Mouse (Mus musculus): ENCODE results near the gene Fabp1.

The Fabp1 gene

GRCm38 (mm10) chr6:71199612-71200011, at the start of gene Fabp1:
TSS of gene Fabp1 (plus strand) at chr6:71199827.
- no peak for DNase-seq (ENCODE audit: low spot score)

- DNase-seq (ENCODE audit: low spot score) = no peak
These were observed 48.5 kb upstream of the Fabp1 start for GRCm38 (mm10) chr6:71151098-71151497.

DNA sequence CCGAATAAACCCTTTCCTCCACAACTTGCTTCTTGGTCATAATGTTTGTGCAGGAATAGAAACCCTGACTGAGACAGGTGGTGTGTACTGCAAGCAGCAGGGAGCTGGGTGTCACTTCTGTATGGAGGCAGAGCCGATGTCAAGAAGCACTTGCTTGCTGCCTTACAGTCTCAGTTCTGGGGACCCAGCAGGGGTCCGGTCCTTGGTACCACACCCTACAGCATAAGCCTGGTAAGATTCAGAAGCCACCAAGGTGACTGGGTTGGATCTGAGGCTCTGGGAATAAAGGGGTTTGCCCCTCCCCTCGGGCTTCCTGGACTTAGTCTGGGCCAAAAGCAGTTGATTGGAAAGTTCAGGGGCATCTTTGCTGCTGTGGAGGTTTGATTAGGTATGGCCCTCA, 46.1 kb upstream of the Fabp1 start:
- no peak for DNase-seq (ENCODE audit: low spot score)

GRCm38 (mm10) chr6:71154861-71155260, 44.8 kb upstream of the Fabp1 start:
- DNase-seq (ENCODE audit: low spot score) = no peak

- no peak for DNase-seq (ENCODE audit: low spot score)
These were observed 42.8 kb upstream of the Fabp1 start for GRCm38 (mm10) chr6:71156674-71157326.

GRCm38 (mm10) chr6:71161290-71161689, 38.3 kb upstream of the Fabp1 start:
- DNase-seq (ENCODE audit: low spot score) = no peak

DNA sequence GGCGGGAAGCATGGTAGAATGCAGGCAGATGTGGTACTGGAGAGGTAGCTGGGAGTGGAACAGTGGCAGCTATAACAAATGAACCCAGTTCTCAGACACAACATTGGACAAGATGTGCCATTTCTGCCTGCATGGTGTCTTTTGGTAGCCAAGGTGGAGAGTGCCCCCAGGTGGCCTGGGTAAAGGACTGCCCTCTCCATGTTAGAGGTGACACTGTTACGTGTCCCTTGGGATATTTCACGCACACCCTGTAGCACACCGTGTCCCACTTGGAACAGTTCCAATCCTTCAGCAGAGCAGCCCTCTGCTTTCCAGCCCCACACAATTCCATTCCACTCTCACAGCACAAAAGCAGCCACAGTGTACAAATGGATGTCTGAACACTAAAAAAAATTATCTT, 37.4 kb upstream of the Fabp1 start:
- no peak for DNase-seq (ENCODE audit: low spot score)

- no peak for DNase-seq (ENCODE audit: low spot score)
These were observed 35.2 kb upstream of the Fabp1 start for GRCm38 (mm10) chr6:71164394-71164793.

GRCm38 (mm10) chr6:71166551-71167169, 33.0 kb upstream of the Fabp1 start:
- DNase-seq (ENCODE audit: low spot score) = no peak

- DNase-seq (ENCODE audit: low spot score) = no peak
These were observed 26.6 kb upstream of the Fabp1 start for GRCm38 (mm10) chr6:71172812-71173580.

DNA sequence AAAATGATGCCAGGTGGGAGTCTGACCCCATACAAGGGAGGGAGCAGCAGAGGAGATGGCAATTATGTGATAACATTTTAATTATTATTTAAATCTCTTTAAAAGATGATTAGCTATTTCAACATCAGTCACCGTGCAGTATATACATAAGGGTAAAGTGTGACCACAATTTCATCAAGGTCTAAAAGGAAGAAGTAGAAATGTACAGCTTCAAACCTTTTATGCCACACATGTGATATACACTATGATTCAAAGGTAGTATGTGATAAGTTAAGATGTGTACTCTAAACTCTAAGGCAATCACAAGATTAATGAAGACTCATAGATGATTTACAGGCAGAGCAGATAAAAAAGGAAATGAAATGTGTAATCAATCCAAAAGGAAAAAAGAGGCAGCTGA, 19.0 kb upstream of the Fabp1 start:
- no peak for DNase-seq (ENCODE audit: low spot score)

DNA sequence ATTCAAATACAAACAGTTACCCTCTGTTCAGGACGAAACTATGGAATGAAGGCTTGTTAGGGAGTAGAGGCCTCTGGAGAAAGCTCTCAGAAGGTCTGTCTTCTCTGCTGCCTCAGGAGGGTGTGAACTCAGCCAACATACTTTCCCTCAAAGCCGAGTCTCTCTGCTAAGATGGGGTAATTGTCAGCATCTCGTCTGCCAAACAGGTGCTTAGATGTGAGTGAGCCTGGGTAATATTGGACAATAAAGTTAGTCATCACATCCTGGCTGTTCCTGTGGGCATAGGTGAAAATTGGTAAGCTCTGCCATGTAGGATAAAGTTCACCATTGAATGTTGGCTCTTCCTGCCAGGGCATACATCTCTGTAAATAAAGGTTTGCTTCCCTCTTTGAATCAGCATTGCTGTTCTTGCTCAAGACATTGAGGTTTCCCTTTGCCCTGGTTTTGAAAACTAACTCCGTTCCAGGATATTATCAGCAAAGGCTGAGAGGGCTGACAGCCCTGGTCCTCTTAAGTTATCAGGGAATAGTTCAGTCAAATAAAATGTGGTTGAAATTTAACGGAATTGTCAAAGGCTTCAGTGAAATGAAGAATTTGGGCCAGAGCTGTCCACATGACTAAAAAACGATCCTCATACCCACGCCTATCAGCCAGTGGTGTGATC, 14.6 kb upstream of the Fabp1 start:
- DNase-seq (ENCODE audit: low spot score) = no peak

GRCm38 (mm10) chr6:71189578-71189977, 10.0 kb upstream of the Fabp1 start:
- DNase-seq (ENCODE audit: low spot score) = no peak

DNA sequence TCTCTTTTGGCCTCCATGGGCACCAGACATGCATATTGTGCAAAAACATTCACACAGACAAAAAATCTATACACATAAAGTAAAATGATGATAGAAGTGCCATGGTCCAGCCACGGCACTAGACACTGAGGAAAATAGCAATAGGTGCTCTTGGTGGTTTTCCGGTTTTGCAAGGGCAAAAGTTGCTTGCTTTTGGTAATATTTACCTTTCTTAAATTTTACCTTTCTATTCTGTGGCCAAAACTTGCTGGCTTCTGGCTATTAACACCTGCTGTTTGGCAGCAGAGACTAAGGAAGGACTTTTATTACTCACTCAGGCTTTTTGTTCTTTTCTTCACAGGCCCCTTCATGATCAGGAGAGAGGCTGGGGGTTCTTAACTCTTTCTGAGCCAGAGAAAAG, 9.1 kb upstream of the Fabp1 start:
- no peak for DNase-seq (ENCODE audit: low spot score)

- DNase-seq (ENCODE audit: low spot score) = no peak
These were observed 6.4 kb upstream of the Fabp1 start for GRCm38 (mm10) chr6:71193151-71193740.

DNA sequence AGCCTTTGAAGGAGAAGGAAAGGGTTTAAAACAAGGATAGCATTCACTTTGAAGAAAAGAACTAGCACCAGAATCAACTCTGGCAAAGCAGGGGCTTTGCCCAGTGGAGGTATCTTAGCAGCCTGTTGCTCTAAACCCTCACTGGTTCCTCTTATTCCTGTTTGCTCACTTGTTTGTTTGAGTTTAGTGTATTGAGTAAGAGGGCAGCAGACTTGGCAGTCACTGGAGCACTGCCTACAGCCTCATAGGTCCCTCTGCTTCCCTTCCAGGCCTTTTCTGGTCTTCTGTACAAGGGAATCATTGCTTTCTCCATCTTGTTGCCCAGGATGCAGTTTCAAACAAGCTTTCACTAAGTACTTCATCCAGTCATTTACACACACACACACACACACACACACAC, 3.5 kb upstream of the Fabp1 start:
- DNase-seq (ENCODE audit: low spot score) = no peak

- no peak for DNase-seq (ENCODE audit: low spot score)
These were observed 1.7 kb upstream of the Fabp1 start for GRCm38 (mm10) chr6:71197636-71198535.

DNA sequence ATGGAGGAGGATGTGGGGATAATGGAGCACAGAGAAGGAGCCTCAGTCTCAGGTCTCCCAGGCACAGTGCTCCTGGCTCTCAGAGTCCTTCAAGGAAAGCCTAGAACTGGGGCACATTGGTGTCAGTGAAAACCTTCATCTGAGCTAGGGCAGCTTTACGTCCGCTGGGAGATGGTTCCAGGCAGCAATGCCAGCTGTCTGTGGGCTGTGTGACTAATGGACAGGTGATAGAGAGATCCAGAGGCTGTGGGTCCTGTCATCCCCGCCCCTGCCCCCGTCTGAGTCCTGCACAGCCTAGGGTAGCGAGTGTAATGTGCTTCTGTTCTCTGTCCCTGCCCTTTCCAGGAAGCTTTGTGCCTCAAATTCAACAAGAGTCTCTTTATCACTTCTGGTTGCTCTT, 2.3 kb downstream of the Fabp1 start:
- no peak for DNase-seq (ENCODE audit: low spot score)

- no peak for DNase-seq (ENCODE audit: low spot score)
These were observed 4.0 kb downstream of the Fabp1 start for GRCm38 (mm10) chr6:71203674-71204073.

DNA sequence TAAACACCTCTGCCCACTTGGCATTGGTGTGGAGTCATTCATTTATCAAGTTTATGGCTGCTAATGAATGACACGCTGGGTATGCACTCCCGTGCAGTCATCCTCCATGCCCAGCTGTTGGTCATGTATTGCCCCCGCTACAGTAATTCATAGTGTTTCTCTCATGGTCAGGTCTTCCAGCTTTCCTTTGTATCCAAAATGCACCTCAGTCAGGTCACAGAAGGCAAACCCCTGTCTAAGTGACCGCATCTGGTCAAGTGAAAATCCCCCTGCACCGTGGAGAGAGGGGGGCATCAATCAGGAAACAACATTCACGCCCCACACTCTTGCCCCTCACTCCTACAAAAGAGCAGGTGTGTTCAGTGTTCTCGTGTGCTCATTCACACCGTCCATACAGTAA, 4.5 kb downstream of the Fabp1 start:
- no peak for DNase-seq (ENCODE audit: low spot score)

- no peak for DNase-seq (ENCODE audit: low spot score)
These were observed 9.1 kb downstream of the Fabp1 start for GRCm38 (mm10) chr6:71208691-71209090.
